Mouse (Mus musculus): ENCODE measurements around the gene Fiz1. TPM values are rescaled to one million over a fixed set of nuclear protein-coding genes. Genes with fewer than 3 reads are reported as not detected.

Gene Fiz1
- polyA plus RNA-seq (2012; rRNA removed) = 11.8 and 13.2 TPM in 2 replicates

GRCm38 (mm10) chr7:5014251-5015117 lies at the start of gene Fiz1, which contains the start of gene Zfp524:
Gene Fiz1, minus strand, starts transcription at chr7:5014697.
Gene Zfp524, plus strand, starts transcription at chr7:5014415.

GRCm38 (mm10) chr7:5061774-5062359 lies 47.4 kb upstream of the Fiz1 start, which contains the start of gene U2af2:
Gene U2af2, plus strand, starts transcription at chr7:5062143.

DNA sequence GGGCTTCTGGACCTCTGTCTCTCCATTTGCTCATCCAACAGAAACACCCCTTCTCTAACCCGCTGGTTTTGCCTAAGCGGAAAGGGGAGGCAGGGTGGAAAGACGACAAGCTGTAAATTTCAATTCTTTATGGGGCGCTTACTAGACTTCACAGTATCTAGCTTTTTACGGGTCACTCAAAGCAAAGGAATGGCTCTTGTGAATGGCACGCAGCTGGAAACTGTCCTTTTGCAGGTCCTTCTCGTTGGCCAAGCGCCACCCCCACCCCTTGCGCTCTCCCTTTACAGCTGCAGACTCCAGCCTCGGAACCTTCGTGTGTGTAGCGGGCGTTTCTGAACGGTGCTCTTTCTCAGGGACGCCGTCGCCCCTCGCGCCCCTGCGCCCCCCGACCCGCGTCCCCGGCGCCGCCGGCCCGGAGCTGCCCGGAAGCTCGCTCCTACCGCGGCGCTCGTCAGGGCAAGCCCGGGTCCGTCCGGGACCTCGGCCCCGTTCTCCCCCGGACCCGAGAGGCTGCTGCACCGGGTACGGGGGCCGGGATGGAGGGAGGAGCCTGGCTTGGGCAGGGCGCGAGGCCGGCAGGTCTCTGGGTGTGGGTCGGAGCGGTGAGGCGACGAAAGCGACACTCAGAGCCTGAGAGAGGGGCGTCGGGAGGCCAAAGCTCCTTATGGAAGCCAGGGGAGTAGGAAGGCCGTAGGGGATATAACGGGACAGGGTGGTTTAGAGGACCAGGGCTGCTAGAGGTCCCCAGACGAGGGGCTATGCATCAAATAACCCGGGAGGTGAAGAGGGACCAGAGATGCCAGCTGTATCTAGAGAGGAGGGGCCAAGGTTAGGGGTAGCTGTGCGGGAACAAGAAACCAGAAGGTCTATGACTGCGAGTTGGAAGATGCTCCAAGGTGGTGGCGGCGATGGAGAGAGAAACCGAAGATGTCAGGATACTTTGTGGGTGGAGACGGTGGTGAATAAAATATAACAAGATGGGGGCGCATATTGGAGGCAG lies 37.0 kb upstream of the Fiz1 start, which contains the start of gene Zfp580:
Gene Zfp580 (plus strand): TSS at position 346 of the 1,000 bp plus-strand sequence.

GRCm38 (mm10) chr7:5038109-5038732 lies 23.7 kb upstream of the Fiz1 start, which contains the start of gene Zfp784:
Gene Zfp784, minus strand, starts transcription at chr7:5038446.

GRCm38 (mm10) chr7:5033818-5034217 lies 19.3 kb upstream of the Fiz1 start, which contains the start of gene 4632433K11Rik:
Gene 4632433K11Rik, plus strand, starts transcription at chr7:5034118.

GRCm38 (mm10) chr7:5020000-5020681 lies 5.6 kb upstream of the Fiz1 start, which contains the start of the genes Zfp865 and Ccdc106:
Gene Zfp865, plus strand, starts transcription at chr7:5020376.
Gene Ccdc106, plus strand, starts transcription at chr7:5020553.

GRCm38 (mm10) chr7:5015118-5016001 lies 863 bp upstream of the Fiz1 start, which contains the start of gene Gm44973:
Gene Gm44973, plus strand, starts transcription at chr7:5015496.

DNA sequence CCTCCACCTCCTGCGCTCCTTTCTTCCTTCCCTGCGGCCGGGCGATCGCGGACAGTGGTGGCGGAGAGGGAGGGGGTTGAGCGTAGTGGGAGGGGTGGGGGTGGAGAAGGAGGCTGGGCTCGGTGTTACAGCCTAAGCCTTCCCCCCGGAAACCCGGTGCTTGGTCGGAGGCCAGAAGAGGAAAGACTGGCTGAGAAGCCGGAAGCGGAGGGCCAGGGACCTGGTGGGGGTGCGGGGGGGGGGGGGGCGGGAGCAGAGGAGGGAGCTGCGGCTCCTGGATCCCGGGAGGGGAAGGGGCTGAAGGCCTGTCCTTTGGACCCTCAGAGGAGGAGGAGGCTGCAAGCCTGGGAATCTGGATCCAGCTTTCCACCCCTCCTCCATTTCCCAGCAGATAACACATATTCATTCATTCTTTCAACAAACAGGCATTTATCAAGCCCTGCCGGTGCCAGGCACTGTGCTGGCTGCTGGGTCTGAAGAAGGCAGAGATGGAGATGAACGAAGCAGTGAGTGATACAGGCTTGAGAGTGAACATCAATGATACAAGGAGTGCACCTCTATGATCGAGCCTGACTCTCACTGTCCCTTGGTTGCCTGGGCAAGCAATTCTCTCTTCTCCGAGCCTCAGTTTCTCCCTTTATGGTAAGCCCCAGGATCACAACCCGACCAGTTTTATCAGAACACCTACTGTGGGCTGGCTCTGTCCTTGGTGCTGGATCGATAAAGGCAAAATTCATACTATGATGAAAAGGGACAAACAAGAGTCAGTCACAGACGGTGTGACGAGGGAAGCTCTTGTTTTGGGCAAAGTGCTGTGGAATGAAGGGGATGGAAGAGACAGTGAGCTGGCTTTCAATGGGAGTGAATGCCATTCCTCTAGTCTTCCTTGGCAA lies 18.2 kb downstream of the Fiz1 start, which contains the start of gene Zfp579:
Gene Zfp579 (minus strand): TSS at position 156 of the 893 bp plus-strand sequence.

DNA sequence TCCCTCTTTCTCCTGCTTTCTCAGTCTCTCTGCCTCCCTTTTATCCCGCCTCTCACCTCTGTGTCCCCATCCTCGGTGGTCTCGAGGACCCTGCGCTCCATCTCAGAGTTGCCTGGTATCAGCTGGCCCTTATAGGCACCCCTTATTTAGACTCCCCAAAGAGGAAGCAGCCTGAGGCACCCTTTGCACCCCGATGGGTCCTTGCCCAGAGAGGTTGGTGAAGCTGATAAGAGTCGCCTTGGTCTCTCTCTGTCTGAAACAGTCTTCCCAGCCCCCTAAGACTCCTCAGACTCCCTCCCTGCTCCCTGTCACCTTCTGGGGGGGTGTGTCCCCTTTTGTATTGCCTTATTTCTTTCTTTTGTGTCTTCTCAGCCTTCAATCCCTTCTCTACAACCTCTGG lies 43.4 kb downstream of the Fiz1 start, which contains the start of gene Sbk3:
Gene Sbk3 (minus strand): TSS at position 101 of the 400 bp plus-strand sequence.

DNA sequence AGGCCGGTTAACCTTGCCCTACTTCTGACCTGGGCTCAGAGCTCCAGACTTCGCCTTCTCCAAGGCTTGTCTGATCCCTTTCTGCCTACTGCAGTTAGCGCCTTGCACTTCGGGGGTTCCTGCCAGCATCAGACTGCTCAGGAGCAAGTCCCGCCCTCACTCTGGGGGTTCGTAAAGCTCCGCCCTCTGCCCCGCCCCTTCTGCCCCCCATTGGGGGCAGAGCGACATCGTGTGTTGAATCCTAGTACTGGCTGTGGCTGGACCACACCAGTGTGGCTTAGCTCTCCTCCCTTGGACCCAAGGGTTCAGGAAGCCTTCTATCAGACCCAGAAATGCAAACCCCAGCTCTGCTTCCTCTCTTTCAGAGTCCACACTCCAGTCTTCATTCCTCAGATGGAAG lies 50.2 kb downstream of the Fiz1 start, which contains the start of gene Sbk2:
Gene Sbk2 (minus strand): TSS at position 135 of the 400 bp plus-strand sequence.

Other genes with a start within 250 kb of the Fiz1 start
- gene Fam71e2, start 243.4 kb downstream of the Fiz1 start, polyA plus RNA-seq (2012; rRNA removed) = 0.01 TPM in 1 of 2 replicates, not detected in the other
- 0.02 and 0.13 TPM in 2 replicates for gene Il11, start 231.8 kb downstream of the Fiz1 start, polyA plus RNA-seq (2012; rRNA removed)
- gene Tmem190, start 231.8 kb downstream of the Fiz1 start, polyA plus RNA-seq (2012; rRNA removed) = not detected in 2 replicates
- 11.3 and 11.9 TPM in 2 replicates for gene Tmem238, start 225.0 kb downstream of the Fiz1 start, polyA plus RNA-seq (2012; rRNA removed)
- gene Rpl28, start 221.8 kb downstream of the Fiz1 start, polyA plus RNA-seq (2012; rRNA removed) = 244 and 284 TPM in 2 replicates
- gene Ube2s, start 202.1 kb downstream of the Fiz1 start, polyA plus RNA-seq (2012; rRNA removed) = 252 and 281 TPM in 2 replicates
- 0.08 and 0.18 TPM in 2 replicates for gene Shisa7, start 170.0 kb downstream of the Fiz1 start, polyA plus RNA-seq (2012; rRNA removed)
- 5.7 and 6.4 TPM in 2 replicates for gene Isoc2b, start 144.4 kb downstream of the Fiz1 start, polyA plus RNA-seq (2012; rRNA removed)
- 29.3 and 33.2 TPM in 2 replicates for gene Isoc2a, start 137.5 kb downstream of the Fiz1 start, polyA plus RNA-seq (2012; rRNA removed)
- 0.03 and 0.05 TPM in 2 replicates for gene Gm36210, start 108.2 kb downstream of the Fiz1 start, polyA plus RNA-seq (2012; rRNA removed)
- 2.1 and 2.5 TPM in 2 replicates for gene Zfp628, start 99.5 kb downstream of the Fiz1 start, polyA plus RNA-seq (2012; rRNA removed)
- gene Nat14, start 92.7 kb downstream of the Fiz1 start, polyA plus RNA-seq (2012; rRNA removed) = 0.61 and 0.77 TPM in 2 replicates
- 0.25 and 0.30 TPM in 2 replicates for gene Ssc5d, start 88.9 kb downstream of the Fiz1 start, polyA plus RNA-seq (2012; rRNA removed)
- gene Sbk2, start 50.3 kb downstream of the Fiz1 start, polyA plus RNA-seq (2012; rRNA removed) = 0.06 TPM in 1 of 2 replicates, not detected in the other
- gene Sbk3, start 43.5 kb downstream of the Fiz1 start, polyA plus RNA-seq (2012; rRNA removed) = 0.01 TPM in 2 replicates
- gene Zfp579, start 18.5 kb downstream of the Fiz1 start, polyA plus RNA-seq (2012; rRNA removed) = 8.2 and 11.4 TPM in 2 replicates
- gene Zfp524, start 282 bp downstream of the Fiz1 start, polyA plus RNA-seq (2012; rRNA removed) = 10.6 and 11.9 TPM in 2 replicates
- 0.10 TPM in 1 of 2 replicates, not detected in the other for gene Gm44973, start 799 bp upstream of the Fiz1 start, polyA plus RNA-seq (2012; rRNA removed)
- gene Zfp865, start 5.7 kb upstream of the Fiz1 start, polyA plus RNA-seq (2012; rRNA removed) = 5.6 and 7.4 TPM in 2 replicates
- gene Ccdc106, start 5.9 kb upstream of the Fiz1 start, polyA plus RNA-seq (2012; rRNA removed) = 0.32 and 0.41 TPM in 2 replicates
- gene 4632433K11Rik, start 19.4 kb upstream of the Fiz1 start, polyA plus RNA-seq (2012; rRNA removed) = not detected in 2 replicates
- gene Zfp784, start 23.7 kb upstream of the Fiz1 start, polyA plus RNA-seq (2012; rRNA removed) = 1.6 and 1.7 TPM in 2 replicates
- 1.6 TPM in 2 replicates for gene Zfp580, start 36.8 kb upstream of the Fiz1 start, polyA plus RNA-seq (2012; rRNA removed)
- 90.0 and 99.7 TPM in 2 replicates for gene U2af2, start 47.4 kb upstream of the Fiz1 start, polyA plus RNA-seq (2012; rRNA removed)
- 42.2 and 48.3 TPM in 2 replicates for gene Epn1, start 65.5 kb upstream of the Fiz1 start, polyA plus RNA-seq (2012; rRNA removed)
- not detected in 2 replicates for gene Rfpl4, start 102.3 kb upstream of the Fiz1 start, polyA plus RNA-seq (2012; rRNA removed)
- 0.56 and 0.59 TPM in 2 replicates for gene Rasl2-9, start 111.3 kb upstream of the Fiz1 start, polyA plus RNA-seq (2012; rRNA removed)
- not detected in 2 replicates for gene Vmn1r55, start 135.0 kb upstream of the Fiz1 start, polyA plus RNA-seq (2012; rRNA removed)
- not detected in 2 replicates for gene Vmn1r56, start 182.1 kb upstream of the Fiz1 start, polyA plus RNA-seq (2012; rRNA removed)
- gene Vmn1r57, start 203.8 kb upstream of the Fiz1 start, polyA plus RNA-seq (2012; rRNA removed) = not detected in 2 replicates

All from liver, embryonic 18 days (tissue).